Mouse (Mus musculus): ENCODE results near the gene Ubn1. TPM values are rescaled to one million over a fixed set of nuclear protein-coding genes. Genes with fewer than 3 reads are reported as not detected.

Ubn1 gene
- total and polyA plus RNA-seq, 2 experiments from 2014 or later, result 8.2 to 29.8 TPM

DNA sequence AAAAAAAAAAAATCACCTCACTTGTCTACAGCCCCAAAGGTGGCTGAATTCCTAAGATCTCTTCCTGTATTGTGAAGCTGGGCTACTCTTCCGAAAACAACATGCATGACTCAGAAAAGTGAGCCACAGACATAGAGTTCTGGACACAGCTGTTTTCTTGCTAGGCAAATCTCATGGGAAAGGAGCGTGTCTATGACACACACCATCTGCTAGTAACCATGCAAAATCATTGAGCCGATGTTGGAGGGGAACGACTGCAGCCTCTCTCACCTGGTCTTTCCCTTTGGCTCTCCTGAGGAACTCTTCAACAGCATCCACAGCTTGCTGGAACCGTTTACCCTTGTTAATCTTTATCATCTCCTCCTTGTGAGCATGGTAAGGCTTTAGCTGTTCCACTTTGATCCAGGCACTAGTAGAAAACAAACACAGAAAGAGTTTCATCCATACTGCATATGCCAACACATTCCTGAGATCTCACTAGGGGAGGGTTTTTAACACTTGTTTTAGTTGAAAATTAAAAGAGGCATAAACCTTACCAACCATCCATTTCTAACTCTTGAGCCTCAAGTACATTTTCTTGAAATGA is 13.1 kb upstream of the Ubn1 start:
- ATAC-seq, result no peak
- Histone ChIP-seq H3K4me3 (ENCODE audit: low read length) (no peak overlapping the region), H3K36me3 (ENCODE audit: insufficient read depth, low read length) (peaks cover 86% of the 10 kb centered on the region), H3K9me3 (ENCODE audit: low read length) (no peaks in the 10 kb centered on the region), H3K9ac (replicated peaks; ENCODE audit: low read length) (no peak overlapping the region), H3K4me1 (ENCODE audit: insufficient read depth, low read length) (no peaks in the 10 kb centered on the region), H3K4me2 (ENCODE audit: low read depth, low read length) (no peak overlapping the region), H3K27ac (no peak overlapping the region), H3K27me3 (ENCODE audit: insufficient read depth, low read length) (no peaks in the 10 kb centered on the region)
- 69% methylated on average over 5 of the region's 5 CpGs for WGBS
- no peak for TF ChIP-seq CTCF (IDR thresholded peaks at IDR 0.05; ENCODE audit: low read depth)
- no peak for DNase-seq (ENCODE audit: low spot score)

DNA sequence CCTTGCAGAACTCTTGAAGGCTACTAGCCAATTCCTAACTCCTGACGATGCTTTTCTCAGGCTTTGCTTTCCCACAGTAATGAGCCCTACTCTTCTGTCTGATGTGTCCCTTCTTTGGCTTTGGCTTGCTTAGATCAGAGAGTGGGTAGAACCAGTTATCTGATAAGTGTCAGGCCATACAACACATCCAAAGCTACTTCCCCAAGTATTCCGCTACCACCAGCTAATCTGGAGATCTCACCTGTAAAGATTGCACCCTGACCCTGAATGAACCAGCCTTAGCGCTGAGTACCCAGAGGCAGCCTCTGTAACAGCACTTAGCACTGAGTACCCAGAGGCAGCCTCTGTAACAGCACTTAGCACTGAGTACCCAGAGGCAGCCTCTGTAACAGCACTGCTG is 4.5 kb upstream of the Ubn1 start:
- H3K36me3 ChIP-seq (ENCODE audit: insufficient read depth, low read length), result peaks cover 39% of the 10 kb centered on the region
- no peak overlapping the region for H3K27ac ChIP-seq
- DNase-seq (ENCODE audit: low spot score) (no peak), ATAC-seq (no peak)
- no peak overlapping the region for H3K4me3 ChIP-seq (ENCODE audit: low read length)
- no peaks in the 10 kb centered on the region for H3K9me3 ChIP-seq (ENCODE audit: low read length)
- H3K27me3 ChIP-seq (ENCODE audit: insufficient read depth, low read length), result no peaks in the 10 kb centered on the region
- H3K4me2 ChIP-seq (ENCODE audit: low read depth, low read length), result no peak overlapping the region
- H3K4me1 ChIP-seq (ENCODE audit: insufficient read depth, low read length), result peaks cover 9% of the 10 kb centered on the region; the same call in 1 of the 2 replicates
- TF ChIP-seq CTCF (IDR thresholded peaks at IDR 0.05; ENCODE audit: low read depth), result no peak
- WGBS, result 95% methylated on average over 3 of the region's 3 CpGs
- no peak overlapping the region for H3K9ac ChIP-seq (replicated peaks; ENCODE audit: low read length)

GRCm38 (mm10) chr16:5049182-5049773 is 579 bp upstream of the Ubn1 start:
- peak overlapping the region; percentile 83 for H3K4me2 ChIP-seq (ENCODE audit: low read depth, low read length)
- H3K27me3 ChIP-seq (ENCODE audit: insufficient read depth, low read length), result no peaks in the 10 kb centered on the region
- no peaks in the 10 kb centered on the region for H3K9me3 ChIP-seq (ENCODE audit: low read length)
- peak overlapping the region; percentile 80 for H3K4me3 ChIP-seq (ENCODE audit: low read length)
- H3K27ac ChIP-seq, result peak overlapping the region; percentile 97
- ATAC-seq (peak; percentile 67), DNase-seq (ENCODE audit: low spot score) (peak; percentile 60)
- no peak for TF ChIP-seq CTCF (IDR thresholded peaks at IDR 0.05; ENCODE audit: low read depth)
- H3K36me3 ChIP-seq (ENCODE audit: insufficient read depth, low read length), result peaks cover 21% of the 10 kb centered on the region
- WGBS, result 1% methylated on average over 38 of the region's 38 CpGs
- peaks cover 11% of the 10 kb centered on the region; the same call in 1 of the 2 replicates for H3K4me1 ChIP-seq (ENCODE audit: insufficient read depth, low read length)
- peak overlapping the region; percentile 87 for H3K9ac ChIP-seq (replicated peaks; ENCODE audit: low read length)

DNA sequence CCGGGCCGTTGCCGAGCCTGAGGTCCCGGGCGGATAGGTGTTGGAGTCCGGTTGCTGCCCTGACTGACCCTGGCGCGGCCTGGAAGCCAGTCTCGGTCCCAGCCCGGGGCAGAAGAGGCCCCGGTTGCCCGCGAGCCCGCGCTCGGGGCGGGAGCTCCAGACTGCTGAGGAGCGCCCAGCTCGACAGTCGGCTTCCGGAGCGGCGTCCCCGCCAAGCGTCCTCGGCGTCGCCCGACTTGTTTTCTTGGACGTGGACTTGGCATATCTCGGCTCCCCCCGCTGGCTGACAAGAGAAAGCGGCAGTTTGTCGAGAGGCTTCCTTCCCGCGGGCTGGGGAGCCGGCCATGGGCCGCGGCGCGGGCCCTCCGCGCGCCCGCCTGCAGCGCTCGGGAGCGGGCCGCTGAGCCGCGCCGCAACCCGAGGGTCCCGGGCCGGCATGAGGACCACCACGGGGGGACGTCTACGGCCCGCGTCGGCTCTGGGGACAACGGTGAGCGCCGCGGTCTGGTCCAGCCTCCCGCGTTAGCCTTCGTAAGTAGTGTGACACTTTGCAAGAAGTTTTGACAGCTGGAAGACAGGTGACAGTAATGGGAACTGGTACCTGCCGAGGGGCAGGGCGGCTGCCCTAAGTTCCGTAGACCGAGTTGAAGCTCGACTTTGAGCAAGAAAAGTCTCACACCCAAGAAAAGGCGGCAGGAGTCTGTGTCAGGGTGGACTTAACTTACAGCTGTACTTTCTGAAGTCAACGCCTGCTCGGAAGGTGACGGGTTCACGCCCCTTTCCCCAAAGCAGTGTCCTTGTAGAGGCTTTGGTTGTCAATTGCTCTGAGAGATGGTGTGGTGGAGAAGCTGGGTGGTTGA is 624 bp downstream of the Ubn1 start:
- Histone ChIP-seq H3K4me2 (ENCODE audit: low read depth, low read length) (peak overlapping the region; percentile 81), H3K27me3 (ENCODE audit: insufficient read depth, low read length) (no peaks in the 10 kb centered on the region), H3K4me1 (ENCODE audit: insufficient read depth, low read length) (peaks cover 11% of the 10 kb centered on the region; the same call in 1 of the 2 replicates), H3K27ac (peak overlapping the region; percentile 97), H3K9me3 (ENCODE audit: low read length) (no peaks in the 10 kb centered on the region), H3K36me3 (ENCODE audit: insufficient read depth, low read length) (peaks cover 20% of the 10 kb centered on the region), H3K9ac (replicated peaks; ENCODE audit: low read length) (peak overlapping the region; percentile 75), H3K4me3 (ENCODE audit: low read length) (peak overlapping the region; percentile 80)
- DNase-seq (ENCODE audit: low spot score) (peak; percentile 78), ATAC-seq (peak; percentile 75)
- WGBS, result under 1% methylated on average over 78 of the region's 78 CpGs
- TF ChIP-seq CTCF (IDR thresholded peaks at IDR 0.05; ENCODE audit: low read depth), result 0 out of 2 replicates have a peak, but pooled peaks have one; percentile 13

DNA sequence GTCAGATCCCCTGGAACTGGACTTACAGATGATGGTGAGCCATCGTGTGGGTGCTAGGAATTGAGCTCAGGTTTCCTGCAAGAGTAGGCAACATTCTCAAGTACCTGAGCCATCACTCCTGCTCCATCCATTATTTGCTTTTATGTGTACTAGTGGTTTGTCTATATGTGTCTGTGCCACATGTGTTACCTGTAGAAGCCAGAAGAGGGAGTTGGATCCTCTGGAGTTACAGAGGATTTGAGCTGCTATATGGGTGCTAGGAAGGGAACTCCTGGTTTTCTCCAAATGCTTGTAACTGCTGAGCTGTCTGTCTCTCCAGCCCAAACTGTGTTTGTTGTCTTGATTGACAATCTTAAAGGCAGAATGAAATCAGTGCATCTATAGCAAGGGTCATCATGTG is 8.3 kb downstream of the Ubn1 start:
- Histone ChIP-seq H3K4me1 (ENCODE audit: insufficient read depth, low read length) (no peaks in the 10 kb centered on the region), H3K9me3 (ENCODE audit: low read length) (no peaks in the 10 kb centered on the region), H3K27ac (no peak overlapping the region), H3K36me3 (ENCODE audit: insufficient read depth, low read length) (peaks cover 21% of the 10 kb centered on the region; the same call in 1 of the 2 replicates), H3K4me2 (ENCODE audit: low read depth, low read length) (no peak overlapping the region), H3K9ac (replicated peaks; ENCODE audit: low read length) (no peak overlapping the region), H3K27me3 (ENCODE audit: insufficient read depth, low read length) (no peaks in the 10 kb centered on the region), H3K4me3 (ENCODE audit: low read length) (no peak overlapping the region)
- WGBS, result 94% methylated on average over 1 of the region's 1 CpGs
- no peak for ATAC-seq
- DNase-seq (ENCODE audit: low spot score), result peak; percentile 60
- TF ChIP-seq CTCF (IDR thresholded peaks at IDR 0.05; ENCODE audit: low read depth), result peak; percentile 73

DNA sequence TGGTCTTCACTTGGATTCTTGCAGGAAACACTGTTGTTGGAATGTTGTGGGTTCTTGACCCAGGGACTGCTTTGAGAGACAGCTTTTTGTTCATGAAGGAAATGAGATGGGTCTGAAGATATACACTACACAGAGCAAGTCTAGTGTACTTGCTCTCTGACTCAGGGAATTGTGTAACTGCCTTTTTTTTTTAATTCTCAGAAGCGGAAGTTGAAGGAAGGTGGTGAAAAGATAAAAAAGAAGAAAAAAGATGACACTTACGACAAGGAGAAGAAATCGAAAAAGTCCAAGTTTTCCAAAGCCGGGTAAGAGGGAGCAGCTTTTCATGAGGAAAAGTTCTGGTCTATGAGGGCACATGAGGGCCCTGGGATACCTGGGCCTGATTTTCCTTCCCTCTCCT is 13.6 kb downstream of the Ubn1 start:
- DNase-seq (ENCODE audit: low spot score) (no peak), ATAC-seq (no peak)
- H3K4me3 ChIP-seq (ENCODE audit: low read length), result no peak overlapping the region
- peaks cover 37% of the 10 kb centered on the region for H3K36me3 ChIP-seq (ENCODE audit: insufficient read depth, low read length)
- TF ChIP-seq CTCF (IDR thresholded peaks at IDR 0.05; ENCODE audit: low read depth), result no peak
- H3K4me2 ChIP-seq (ENCODE audit: low read depth, low read length), result no peak overlapping the region
- no peaks in the 10 kb centered on the region for H3K27me3 ChIP-seq (ENCODE audit: insufficient read depth, low read length)
- H3K9me3 ChIP-seq (ENCODE audit: low read length), result no peaks in the 10 kb centered on the region
- WGBS, result 94% methylated on average over 4 of the region's 4 CpGs
- no peak overlapping the region for H3K9ac ChIP-seq (replicated peaks; ENCODE audit: low read length)
- H3K4me1 ChIP-seq (ENCODE audit: insufficient read depth, low read length), result no peaks in the 10 kb centered on the region
- no peak overlapping the region for H3K27ac ChIP-seq

Data from hindbrain, postnatal 0 days (tissue).